Mouse (Mus musculus) forebrain, embryonic 11.5 days (tissue): ENCODE data around the gene Paqr7. TPM values are rescaled to one million over a fixed set of nuclear protein-coding genes. Genes with fewer than 3 reads are reported as not detected.
A peak's percentile ranks its signal among the peaks of the same experiment; 100 is the strongest.
"Not testable (repeated sequence)": the region's sequence is repeated elsewhere in the genome, so short reads cannot be mapped to it uniquely, and the experiment has no call there.

ENCODE experiments used
- ATAC-seq: fragments of 200-750 bp; cut with Nextera tagmentation; replicated peaks from 2 replicates; pipeline ENCODE4 v1.8.0; 2017; ENCODE audit warnings: moderate TSS enrichment; ENCODE audit not compliant: low FRiP score
- DNase-seq: peaks from one replicate; pipeline ENCODE4 v3.0.0-alpha.2; 2017; ENCODE audit warnings: low spot score
- H3K27ac ChIP-seq: fragments of 300-500 bp; sonication (generic); 2 replicates; pipeline ENCODE4 v1.5.1; 2014; ENCODE audit warnings: low read depth, low read length
- H3K27me3 ChIP-seq: fragments of 300-500 bp; sonication (generic); 2 replicates; pipeline ENCODE4 v1.6.1; 2014; ENCODE audit warnings: mild to moderate bottlenecking, low read length, mixed read lengths; ENCODE audit not compliant: control insufficient read depth, insufficient read depth
- H3K36me3 ChIP-seq: fragments of 300-500 bp; sonication (generic); 2 replicates; pipeline ENCODE4 v1.6.1; 2014; ENCODE audit warnings: mild to moderate bottlenecking, low read length, moderate library complexity, mixed read lengths; ENCODE audit not compliant: control insufficient read depth, insufficient read depth
- H3K4me1 ChIP-seq: fragments of 300-500 bp; sonication (generic); replicated peaks from 2 replicates; pipeline ENCODE4 v1.6.1; 2014; ENCODE audit warnings: low read length, mixed read lengths; ENCODE audit not compliant: control insufficient read depth, insufficient read depth
- H3K4me2 ChIP-seq: fragments of 300-500 bp; sonication (generic); 2 replicates; pipeline ENCODE4 v1.6.1; 2014; ENCODE audit warnings: low read depth, mild to moderate bottlenecking, low read length, moderate library complexity, mixed read lengths; ENCODE audit not compliant: severe bottlenecking
- H3K4me3 ChIP-seq: fragments of 300-500 bp; sonication (generic); 2 replicates; pipeline ENCODE4 v1.5.1; 2014; ENCODE audit warnings: low read depth, low read length
- H3K9ac ChIP-seq: fragments of 300-500 bp; sonication (generic); 2 replicates; pipeline ENCODE4 v1.6.1; 2014; ENCODE audit warnings: low read length
- H3K9me3 ChIP-seq: fragments of 300-500 bp; sonication (generic); 2 replicates; pipeline ENCODE4 v1.6.1; 2016; ENCODE audit warnings: low read length, mixed read lengths; ENCODE audit not compliant: control insufficient read depth
- WGBS: fragments of 180-500 bp; shearing (Covaris S2); extraction: QIAGEN DNeasy Blood & Tissue Kit; methylation state at CpG from one replicate; pipeline ENCODE4 v1.1.7; 2014; 5-methylcytosine and 5-hydroxymethylcytosine counted together
- polyA plus RNA-seq: library from polyadenylated mRNA; unstranded; fragments of >200 nt; fragmentation: Nextera tagmentation; extraction: Ambion mirVana; gene quantifications from 2 replicates; pipeline ENCODE4 v1.2.1, GENCODE M21; 2014

Paqr7 gene
- polyA plus RNA-seq, 1 experiment from 2014 or later: 1.3 TPM

DNA sequence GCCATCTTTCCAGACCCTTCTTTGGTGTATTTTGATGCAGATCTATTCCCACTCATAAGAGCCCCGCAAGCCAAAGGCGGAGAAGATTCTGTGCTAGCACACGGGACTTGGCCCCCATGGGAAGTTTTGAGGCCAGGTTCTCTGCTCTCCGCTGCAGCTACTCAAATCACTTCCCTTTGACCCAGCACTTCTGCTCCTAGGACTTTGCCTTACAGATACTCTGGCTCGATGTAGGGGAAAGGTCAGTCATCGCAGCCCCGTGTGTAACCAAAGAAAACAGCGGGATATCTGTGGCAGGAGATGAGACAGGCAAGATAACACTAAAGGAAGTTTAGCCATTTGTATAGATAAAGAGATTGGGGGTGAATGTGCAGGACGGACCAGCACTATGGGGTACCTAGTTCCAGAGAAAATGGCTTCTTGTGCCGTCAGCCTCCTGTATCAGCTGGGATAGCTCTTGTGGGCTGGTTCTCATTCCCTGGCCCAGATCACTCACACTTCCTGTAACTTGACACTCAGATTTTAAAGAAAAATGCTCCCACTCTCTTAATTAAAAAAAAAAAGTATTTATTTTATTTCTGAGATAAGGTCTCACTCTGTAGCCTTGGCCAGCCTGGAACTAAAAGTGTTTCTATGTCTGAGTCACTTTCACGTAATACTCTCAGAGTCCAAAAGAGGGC, 6.4 kb upstream of the Paqr7 start:
- no peaks in the 10 kb centered on the region for H3K27me3 ChIP-seq
- H3K36me3 ChIP-seq: no peaks in the 10 kb centered on the region
- no peak overlapping the region for H3K27ac ChIP-seq
- H3K9ac ChIP-seq: no peak overlapping the region
- H3K4me3 ChIP-seq: no peak overlapping the region
- H3K4me2 ChIP-seq: no peak overlapping the region
- ATAC-seq (no peak), DNase-seq (no peak)
- no peaks in the 10 kb centered on the region for H3K9me3 ChIP-seq
- H3K4me1 ChIP-seq: no peaks in the 10 kb centered on the region
- 90% methylated on average over 11 of the region's 11 CpGs for WGBS

DNA sequence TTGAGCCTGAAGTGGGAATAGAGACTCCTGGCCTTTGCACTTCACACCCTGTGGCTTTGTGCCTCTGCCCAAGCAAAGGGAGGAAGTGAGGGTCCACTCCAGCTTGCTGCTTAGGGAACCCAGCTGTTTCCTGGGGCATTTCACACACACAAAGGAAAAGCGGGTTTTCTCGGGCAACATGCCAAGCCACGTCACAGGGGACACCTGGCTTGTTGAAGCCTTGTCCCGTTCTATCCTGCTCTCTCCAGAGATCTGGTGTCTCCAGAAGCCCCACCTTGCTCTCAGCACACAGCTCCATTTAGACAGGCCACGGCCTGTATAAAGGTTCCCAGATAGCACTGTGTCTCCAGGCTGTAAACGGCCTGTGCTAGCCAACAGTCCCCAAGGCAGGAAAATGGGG, 4.8 kb upstream of the Paqr7 start:
- H3K4me2 ChIP-seq: no peak overlapping the region
- no peaks in the 10 kb centered on the region for H3K27me3 ChIP-seq
- WGBS: 91% methylated on average over 6 of the region's 6 CpGs
- ATAC-seq (no peak), DNase-seq (no peak)
- H3K27ac ChIP-seq: no peak overlapping the region
- H3K36me3 ChIP-seq: no peaks in the 10 kb centered on the region
- H3K9ac ChIP-seq: no peak overlapping the region
- H3K4me3 ChIP-seq: no peak overlapping the region
- H3K9me3 ChIP-seq: no peaks in the 10 kb centered on the region
- peaks cover 3% of the 10 kb centered on the region; the same call in 1 of the 2 replicates for H3K4me1 ChIP-seq

DNA sequence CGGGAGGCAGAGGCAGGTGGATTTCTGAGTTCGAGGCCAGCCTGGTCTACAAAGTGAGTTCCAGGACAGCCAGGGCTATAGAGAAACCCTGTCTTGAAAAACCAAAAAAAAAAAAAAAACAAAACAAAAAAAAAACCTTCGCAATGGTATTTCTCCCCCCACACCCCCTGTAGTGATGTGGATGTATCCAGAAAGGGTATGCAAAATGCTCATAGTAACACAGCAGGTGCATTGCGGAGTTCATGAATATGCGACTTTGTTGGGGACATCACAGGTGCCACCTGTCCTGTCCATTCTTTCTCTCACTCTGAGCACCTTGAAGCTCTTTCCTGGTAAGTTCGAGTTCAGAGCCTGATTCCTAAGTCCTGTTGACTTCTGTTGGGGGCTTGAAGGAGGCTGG, 2.3 kb upstream of the Paqr7 start:
- H3K4me1 ChIP-seq, H3K4me3 ChIP-seq, DNase-seq, ATAC-seq, H3K4me2 ChIP-seq, H3K27ac ChIP-seq, H3K9ac ChIP-seq, H3K36me3 ChIP-seq, H3K9me3 ChIP-seq, H3K27me3 ChIP-seq: not testable (repeated sequence)
- 89% methylated on average over 6 of the region's 6 CpGs for WGBS

DNA sequence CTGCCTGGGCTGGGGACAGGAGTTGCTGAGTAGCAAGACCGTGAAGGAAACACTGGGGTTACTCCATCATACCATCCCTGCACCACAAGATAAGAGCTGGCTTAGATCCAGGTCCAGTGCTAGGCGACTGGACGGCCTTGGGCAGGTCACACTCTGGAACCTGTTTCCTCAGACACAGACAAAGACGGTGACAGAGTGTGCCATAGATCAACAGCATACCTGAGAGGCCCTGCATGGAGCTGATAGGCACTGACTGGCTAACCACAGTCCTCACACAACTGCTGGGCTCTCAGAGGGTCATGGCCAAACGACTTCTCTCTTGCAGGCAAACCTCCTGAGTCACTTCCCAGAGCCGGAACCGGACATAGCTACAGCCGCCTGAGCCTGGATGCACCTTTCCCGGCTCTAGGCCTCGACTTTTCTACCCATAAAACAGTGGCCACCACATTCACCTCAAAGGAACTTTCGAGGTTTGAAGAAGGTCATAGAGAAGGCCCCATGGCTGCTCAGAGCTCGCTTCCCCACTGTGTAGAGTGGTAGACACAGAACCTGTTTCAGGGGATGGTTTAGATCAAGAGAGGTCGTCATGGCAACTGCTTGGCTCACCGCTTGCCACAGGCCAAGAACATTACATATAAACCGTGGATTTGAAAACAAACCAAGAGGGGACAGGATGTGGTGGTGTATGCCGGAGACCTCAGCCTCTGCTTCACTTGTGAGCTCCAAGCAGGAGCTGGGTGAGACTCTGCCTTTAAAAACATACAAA, 1.5 kb upstream of the Paqr7 start:
- H3K9ac ChIP-seq: no peak overlapping the region
- no peak overlapping the region for H3K4me2 ChIP-seq
- no peak overlapping the region for H3K27ac ChIP-seq
- peaks cover 6% of the 10 kb centered on the region; the same call in 1 of the 2 replicates for H3K4me1 ChIP-seq
- no peaks in the 10 kb centered on the region for H3K36me3 ChIP-seq
- H3K4me3 ChIP-seq: no peak overlapping the region
- no peak for ATAC-seq
- 76% methylated on average over 16 of the region's 16 CpGs for WGBS
- DNase-seq: no peak
- no peaks in the 10 kb centered on the region for H3K27me3 ChIP-seq
- H3K9me3 ChIP-seq: no peaks in the 10 kb centered on the region

DNA sequence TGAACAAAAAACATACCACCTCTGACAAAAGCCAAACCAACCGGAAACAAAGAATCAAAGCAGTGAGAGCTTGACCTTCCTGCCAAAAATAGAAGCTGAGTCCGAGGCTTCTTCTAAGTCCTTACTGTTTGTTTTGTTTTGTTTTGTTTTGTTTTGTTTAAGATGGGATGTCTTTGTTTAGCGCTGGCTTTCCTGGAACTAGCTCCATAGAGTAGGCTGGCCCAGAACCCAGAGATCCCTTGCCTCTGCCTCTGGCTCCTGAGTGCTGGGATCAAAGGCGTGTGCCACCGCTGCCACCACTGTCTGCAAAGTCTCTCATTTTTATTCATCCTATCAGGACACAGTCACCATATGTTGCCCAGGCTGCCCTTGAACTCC, 962 bp upstream of the Paqr7 start:
- no peaks in the 10 kb centered on the region for H3K36me3 ChIP-seq
- no peak overlapping the region for H3K4me2 ChIP-seq
- H3K27me3 ChIP-seq: no peaks in the 10 kb centered on the region
- DNase-seq (no peak), ATAC-seq (no peak)
- no peak overlapping the region for H3K9ac ChIP-seq
- H3K4me3 ChIP-seq: no peak overlapping the region
- 66% methylated on average over 5 of the region's 5 CpGs for WGBS
- peaks cover 6% of the 10 kb centered on the region; the same call in 1 of the 2 replicates for H3K4me1 ChIP-seq
- H3K27ac ChIP-seq: no peak overlapping the region
- no peaks in the 10 kb centered on the region for H3K9me3 ChIP-seq

DNA sequence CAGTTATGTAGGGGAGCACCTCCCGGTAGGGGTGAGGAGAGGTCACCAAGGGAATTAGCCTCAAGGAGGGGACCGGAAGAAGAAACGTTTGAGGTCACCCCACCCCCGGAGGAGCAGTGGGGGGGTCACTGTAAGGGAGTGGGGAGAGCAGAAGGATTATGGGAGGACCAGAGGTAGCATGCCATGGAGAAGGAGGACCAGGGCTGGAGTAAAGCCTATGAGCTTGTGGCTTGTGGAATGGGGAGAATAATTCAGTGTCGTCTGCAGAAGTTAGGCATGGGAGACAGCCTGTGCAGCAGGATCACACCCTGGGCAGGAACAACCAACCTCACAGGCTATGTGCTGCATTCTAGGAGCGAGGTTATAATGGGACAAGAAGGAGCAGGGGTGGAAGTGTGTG, 726 bp downstream of the Paqr7 start:
- 21% methylated on average over 6 of the region's 6 CpGs for WGBS

DNA sequence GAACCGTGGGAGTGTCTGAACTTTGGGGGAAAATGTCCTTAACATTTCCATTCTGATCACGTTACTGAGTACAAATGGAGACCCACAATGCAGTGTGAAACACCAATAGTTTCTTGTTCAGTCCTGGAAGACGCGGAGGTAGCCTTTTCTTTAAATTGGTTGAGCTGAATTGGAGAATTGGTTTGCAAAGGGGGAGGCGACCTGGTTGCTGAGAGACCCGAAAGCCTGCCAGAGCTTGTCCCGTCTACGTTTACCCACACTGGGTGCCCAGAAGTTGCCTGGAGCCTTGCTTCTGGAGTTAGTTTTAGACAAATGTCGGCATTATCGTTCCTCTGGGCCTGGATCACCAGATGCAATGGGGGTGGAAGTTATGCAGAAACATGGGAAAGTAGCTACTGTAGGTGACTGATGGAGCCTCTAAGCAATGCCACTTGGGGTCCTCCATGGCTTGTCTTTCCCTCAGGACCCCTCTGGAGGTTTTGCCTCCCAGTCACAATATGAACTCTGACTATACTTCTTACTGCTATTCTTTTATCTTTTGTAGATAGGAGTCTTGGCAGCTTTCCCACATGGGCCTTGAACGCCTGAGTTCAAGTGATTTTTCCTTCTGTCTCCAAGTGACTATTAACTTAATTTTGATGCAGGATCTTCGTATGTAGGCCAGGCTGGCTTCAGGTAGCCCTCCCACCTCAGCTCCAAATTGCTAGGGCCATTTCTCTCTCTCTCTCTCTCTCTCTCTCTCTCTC, 1.7 kb downstream of the Paqr7 start:
- DNase-seq (no peak), ATAC-seq (no peak)
- Histone ChIP-seq H3K4me2 (no peak overlapping the region), H3K27me3 (no peaks in the 10 kb centered on the region), H3K4me3 (no peak overlapping the region), H3K9me3 (no peaks in the 10 kb centered on the region), H3K36me3 (no peaks in the 10 kb centered on the region), H3K4me1 (peaks cover 6% of the 10 kb centered on the region; the same call in 1 of the 2 replicates), H3K9ac (no peak overlapping the region), H3K27ac (no peak overlapping the region)
- WGBS: 81% methylated on average over 12 of the region's 12 CpGs

More for the DNA sequence above, 726 bp downstream of the Paqr7 start:
- Histone ChIP-seq H3K4me3 (peak overlapping the region; percentile 52), H3K4me1 (peaks cover 6% of the 10 kb centered on the region; the same call in 1 of the 2 replicates), H3K4me2 (peak overlapping the region; percentile 97), H3K9ac (peak overlapping the region; percentile 72), H3K27me3 (no peaks in the 10 kb centered on the region), H3K9me3 (no peaks in the 10 kb centered on the region), H3K36me3 (no peaks in the 10 kb centered on the region), H3K27ac (no peak overlapping the region)
- DNase-seq (no peak), ATAC-seq (peak; percentile 30; the same call in 1 of the 2 replicates)

DNA sequence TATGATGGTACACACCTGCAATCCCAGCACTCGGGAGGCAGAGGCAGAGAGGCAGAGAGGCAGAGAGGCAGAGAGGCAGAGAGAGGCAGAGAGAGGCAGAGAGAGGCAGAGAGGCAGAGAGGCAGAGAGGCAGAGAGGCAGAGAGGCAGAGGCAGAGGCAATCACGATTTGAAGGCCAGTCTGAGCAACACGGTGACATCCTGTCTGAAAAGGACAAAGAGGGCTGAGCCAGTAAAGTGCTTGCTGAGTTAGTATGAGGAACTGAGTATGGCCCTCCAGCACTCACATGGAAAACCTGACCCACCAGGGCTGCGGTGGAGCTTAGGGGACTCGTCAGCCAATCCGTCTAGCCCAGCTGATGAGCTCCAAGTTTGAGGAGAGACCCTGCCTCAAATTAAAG, 2.5 kb downstream of the Paqr7 start:
- not testable (repeated sequence) for H3K4me1 ChIP-seq, H3K27ac ChIP-seq, H3K36me3 ChIP-seq, H3K4me3 ChIP-seq, H3K9ac ChIP-seq, DNase-seq, H3K9me3 ChIP-seq, H3K27me3 ChIP-seq, H3K4me2 ChIP-seq, ATAC-seq
- 85% methylated on average over 6 of the region's 6 CpGs for WGBS
